ENCODE assay signal across 9 mouse cellular contexts in genomic region chr17:33756108-33756790, GRCm38 (mm10). TPM values are rescaled to one million over a fixed set of nuclear protein-coding genes. Genes with fewer than 3 reads are reported as not detected.
DNase-seq lines count a peak whose midpoint lies in the region; ATAC-seq and TF ChIP-seq lines count a peak whose summit lies in the region.
"Had no signal": no experiment of that assay in that cellular context is flagged by ENCODE, and none has a peak within 500 bp of the region (broad histone marks: within the 10 kb centered on the region; RNA-seq: fewer than 3 reads in every experiment).

No protein-coding gene starts in this region.

- peak; percentile 59 to 72 for DNase-seq in heart, adult 2 months
- DNase-seq in heart, postnatal 4 days: no peak
- DNase-seq in limb, embryonic 14.5 days (ENCODE audit: low spot score): no peak
- DNase-seq in thymus, postnatal 14 days: no peak
- DNase-seq in forebrain, embryonic 10.5 days (ENCODE audit: extremely low spot score, low spot score): no peak
- no peak for DNase-seq in thymus, postnatal 36 days
- DNase-seq: layer of hippocampus, adult 9-11 months had no signal

- no peaks in the 10 kb centered on the region for H3K27me3 ChIP-seq in heart, adult 2 months (ENCODE audit: control insufficient read depth, insufficient read depth, low read length)
- no peaks in the 10 kb centered on the region for H3K27me3 ChIP-seq in E14TG2a.4 (ENCODE audit: insufficient read depth, low read length)
- no peaks in the 10 kb centered on the region for H3K27me3 ChIP-seq in limb, embryonic 14.5 days (ENCODE audit: control insufficient read depth, insufficient read depth, low read length)
- H3K27me3 ChIP-seq in forebrain, embryonic 10.5 days (ENCODE audit: poor library complexity, severe bottlenecking): no peaks in the 10 kb centered on the region

- no peaks in the 10 kb centered on the region for H3K9me3 ChIP-seq in E14TG2a.4 (ENCODE audit: low read length)
- no peaks in the 10 kb centered on the region for H3K9me3 ChIP-seq in limb, embryonic 14.5 days (ENCODE audit: control insufficient read depth, low read length)
- no peaks in the 10 kb centered on the region for H3K9me3 ChIP-seq in forebrain, embryonic 10.5 days

- H3K4me1 ChIP-seq in heart, adult 2 months (ENCODE audit: control insufficient read depth, insufficient read depth, low read length): peaks cover 46% of the 10 kb centered on the region
- H3K4me1 ChIP-seq in E14TG2a.4 (replicated peaks; ENCODE audit: low read depth, low read length): peaks cover 70% of the 10 kb centered on the region
- H3K4me1 ChIP-seq in brown adipose tissue, adult 24 weeks (ENCODE audit: control insufficient read depth, insufficient read depth, insufficient read length, low read length): peaks cover 43% of the 10 kb centered on the region
- H3K4me1 ChIP-seq in limb, embryonic 14.5 days (ENCODE audit: control insufficient read depth, insufficient read depth, low read length): peaks cover 15% of the 10 kb centered on the region
- peaks cover 45% of the 10 kb centered on the region for H3K4me1 ChIP-seq in forebrain, embryonic 10.5 days

- no peak for TF ChIP-seq CTCF in heart, adult 2 months (IDR thresholded peaks at IDR 0.05)
- no peak for TF ChIP-seq CTCF in E14TG2a.4 (conservative IDR thresholded peaks at IDR 0.05; ENCODE audit: low read length)

- ATAC-seq in limb, embryonic 14.5 days (ENCODE audit: low FRiP score, low read depth): no peak

- no peak overlapping the region for H3K9ac ChIP-seq in heart, adult 2 months (ENCODE audit: low read depth, low read length)
- 0 out of 2 replicates have a peak overlapping the region, but pooled peaks have one; percentile 4 for H3K9ac ChIP-seq in limb, embryonic 14.5 days (ENCODE audit: low read depth, low read length, severe bottlenecking)

- WGBS in heart, adult 2 months: 34% methylated on average over 3 of the region's 3 CpGs
- WGBS in limb, embryonic 14.5 days: 69% methylated on average over 3 of the region's 3 CpGs
- WGBS in forebrain, embryonic 10.5 days: 91% methylated on average over 3 of the region's 3 CpGs

- peaks cover 32% of the 10 kb centered on the region for H3K36me3 ChIP-seq in heart, adult 2 months (ENCODE audit: control insufficient read depth, insufficient read depth, low read length)
- peaks cover 73% of the 10 kb centered on the region for H3K36me3 ChIP-seq in E14TG2a.4 (ENCODE audit: insufficient read depth, low read length)
- peaks cover 5% of the 10 kb centered on the region for H3K36me3 ChIP-seq in limb, embryonic 14.5 days (ENCODE audit: control insufficient read depth, insufficient read depth, low read length)
- H3K36me3 ChIP-seq in forebrain, embryonic 10.5 days (replicated peaks): peaks cover 67% of the 10 kb centered on the region

- H3K4me3 ChIP-seq in heart, adult 2 months: no peak overlapping the region
- H3K4me3 ChIP-seq in E14TG2a.4 (replicated peaks; ENCODE audit: low read length): peak overlapping the region; percentile 20; the same call in 1 of the 2 replicates
- H3K4me3 ChIP-seq in brown adipose tissue, adult 24 weeks (ENCODE audit: insufficient read depth, low read depth, low read length): no peak overlapping the region
- no peak overlapping the region for H3K4me3 ChIP-seq in limb, embryonic 14.5 days (replicated peaks; ENCODE audit: low read length)
- no peak overlapping the region for H3K4me3 ChIP-seq in forebrain, embryonic 10.5 days

- H3K27ac ChIP-seq in heart, adult 2 months: peak overlapping the region; percentile 93
- peak overlapping the region; percentile 84 for H3K27ac ChIP-seq in brown adipose tissue, adult 24 weeks (replicated peaks; ENCODE audit: low read depth, low read length)
- no peak overlapping the region for H3K27ac ChIP-seq in limb, embryonic 14.5 days (replicated peaks; ENCODE audit: low read depth, low read length)
- no peak overlapping the region for H3K27ac ChIP-seq in forebrain, embryonic 10.5 days

- intact Hi-C loops in heart, adult 2 months (cut with DNase I): loop anchor here (2.0 kb wide), 2 partner anchors 23 to 37 kb away; partner anchors contain the start of gene March2

- H3K4me2 ChIP-seq in limb, embryonic 14.5 days (replicated peaks; ENCODE audit: low read depth, low read length, severe bottlenecking): no peak overlapping the region

- TF ChIP-seq POLR2A in heart, adult 2 months (IDR thresholded peaks at IDR 0.05; ENCODE audit: insufficient read depth, low read depth, low read length): no peak
- TF ChIP-seq POLR2A in limb, embryonic 14.5 days (IDR thresholded peaks at IDR 0.05; ENCODE audit: borderline replicate concordance, extremely low read depth, insufficient read depth, insufficient read length): no peak

- TF ChIP-seq EP300 in heart, adult 2 months (IDR thresholded peaks at IDR 0.05; ENCODE audit: insufficient read depth, low read depth, low read length): 0 out of 2 replicates have a peak, but pooled peaks have one; percentile 45

- H3K79me2 ChIP-seq in heart, adult 2 months (replicated peaks; ENCODE audit: control insufficient read depth, insufficient read depth, low read length): peaks cover 5% of the 10 kb centered on the region

RNA-seq across cellular contexts. Expression of gene Rab11b, which starts 4.1 kb away (rescaled TPM):
- total RNA-seq in heart, adult 2 months (2021): 100 to 1,000 TPM; 238 to 272 TPM
- 388 and 477 TPM in 2 replicates for polyA plus RNA-seq in heart, adult 2 months (2012; rRNA removed)
- 100 to 1,000 TPM; 333 to 343 TPM for total RNA-seq in heart, postnatal 4 days (2021)
- polyA plus RNA-seq in brown adipose tissue, adult 24 weeks (2012; ENCODE audit: insufficient read depth, insufficient read length, missing spikeins): 73.4 and 85.4 TPM in 2 replicates
- polyA plus RNA-seq in limb, embryonic 14.5 days (2012; rRNA removed): 312 and 394 TPM in 2 replicates
- polyA plus RNA-seq in limb, embryonic 14.5 days (2014; fragmentation: Nextera tagmentation; extraction: Ambion mirVana): 192 and 221 TPM in 2 replicates
- polyA plus RNA-seq in forebrain, embryonic 10.5 days (2016; fragmentation: Nextera tagmentation; extraction: Ambion mirVana): 338 and 346 TPM in 2 replicates

RNA-seq across cellular contexts. Expression of gene Angptl4, which starts 25.4 kb away (rescaled TPM):
- 1 to 10 TPM; 4.7 to 7.2 TPM for total RNA-seq in heart, adult 2 months (2021)
- 13.2 and 18.9 TPM in 2 replicates for polyA plus RNA-seq in heart, adult 2 months (2012; rRNA removed)
- 10 to 100 TPM; 29.1 to 35.0 TPM for total RNA-seq in heart, postnatal 4 days (2021)
- 243 and 355 TPM in 2 replicates for polyA plus RNA-seq in brown adipose tissue, adult 24 weeks (2012; ENCODE audit: insufficient read depth, insufficient read length, missing spikeins)
- 29.7 and 32.6 TPM in 2 replicates for polyA plus RNA-seq in limb, embryonic 14.5 days (2012; rRNA removed)
- polyA plus RNA-seq in limb, embryonic 14.5 days (2014; fragmentation: Nextera tagmentation; extraction: Ambion mirVana): 44.2 and 61.1 TPM in 2 replicates
- polyA plus RNA-seq in forebrain, embryonic 10.5 days (2016; fragmentation: Nextera tagmentation; extraction: Ambion mirVana): 21.4 and 22.4 TPM in 2 replicates

RNA-seq across cellular contexts. Expression of gene March2, which starts 37.8 kb away (rescaled TPM):
- 100 to 1,000 TPM; 136 to 182 TPM for total RNA-seq in heart, adult 2 months (2021)
- polyA plus RNA-seq in heart, adult 2 months (2012; rRNA removed): 146 and 147 TPM in 2 replicates
- total RNA-seq in heart, postnatal 4 days (2021): 10 to 100 TPM; 84.4 to 96.9 TPM
- polyA plus RNA-seq in brown adipose tissue, adult 24 weeks (2012; ENCODE audit: insufficient read depth, insufficient read length, missing spikeins): 132 and 147 TPM in 2 replicates
- 42.7 and 56.3 TPM in 2 replicates for polyA plus RNA-seq in limb, embryonic 14.5 days (2012; rRNA removed)
- 56.2 and 58.1 TPM in 2 replicates for polyA plus RNA-seq in limb, embryonic 14.5 days (2014; fragmentation: Nextera tagmentation; extraction: Ambion mirVana)
- 29.5 and 33.1 TPM in 2 replicates for polyA plus RNA-seq in forebrain, embryonic 10.5 days (2016; fragmentation: Nextera tagmentation; extraction: Ambion mirVana)

RNA-seq across cellular contexts. Expression of gene Kank3, which starts 54.1 kb away (rescaled TPM):
- 10 to 100 TPM; 54.6 to 61.0 TPM for total RNA-seq in heart, adult 2 months (2021)
- polyA plus RNA-seq in heart, adult 2 months (2012; rRNA removed): 139 and 168 TPM in 2 replicates
- total RNA-seq in heart, postnatal 4 days (2021): 10 to 100 TPM; 57.5 to 58.5 TPM
- polyA plus RNA-seq in brown adipose tissue, adult 24 weeks (2012; ENCODE audit: insufficient read depth, insufficient read length, missing spikeins): 16.2 and 37.3 TPM in 2 replicates
- 45.3 and 52.3 TPM in 2 replicates for polyA plus RNA-seq in limb, embryonic 14.5 days (2012; rRNA removed)
- 31.1 and 32.1 TPM in 2 replicates for polyA plus RNA-seq in limb, embryonic 14.5 days (2014; fragmentation: Nextera tagmentation; extraction: Ambion mirVana)
- polyA plus RNA-seq in forebrain, embryonic 10.5 days (2016; fragmentation: Nextera tagmentation; extraction: Ambion mirVana): 22.7 and 27.9 TPM in 2 replicates

Comparison
In these comparisons a context has a peak if more than half of its experiments do, and no peak if none do; other contexts are left out.
1. DNase-seq: peak in heart, adult 2 months (2 of 2); none in heart, postnatal 4 days (single experiment), limb, embryonic 14.5 days (single experiment), thymus, postnatal 14 days (single experiment), forebrain, embryonic 10.5 days (single experiment) and thymus, postnatal 36 days (0 of 2).
2. H3K27ac ChIP-seq: peak in heart, adult 2 months (single experiment) and brown adipose tissue, adult 24 weeks (single experiment); none in limb, embryonic 14.5 days (single experiment) and forebrain, embryonic 10.5 days (single experiment).